Mouse (Mus musculus): ENCODE data around the gene Lrfn1.

DNA sequence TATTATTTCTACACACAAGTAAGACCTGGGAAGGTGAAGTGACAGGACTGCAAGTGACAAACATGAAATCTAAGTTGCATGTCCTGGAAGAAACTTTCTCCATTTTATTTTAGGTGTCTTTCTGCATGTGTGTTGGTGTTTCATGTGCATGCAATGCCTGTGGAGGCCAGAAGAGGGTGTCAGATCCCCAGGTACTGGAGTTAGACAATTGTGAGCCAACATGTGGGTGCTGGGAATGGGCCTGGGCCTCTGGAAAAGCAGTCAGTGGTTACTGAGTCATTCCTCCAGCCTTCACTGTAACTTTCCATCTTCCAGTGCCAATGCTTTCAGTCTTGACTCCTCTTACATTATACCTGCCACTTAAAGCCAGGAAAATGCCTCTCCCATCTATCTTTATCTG is 34.4 kb upstream of the Lrfn1 start:
- TF ChIP-seq GATA1 (IDR thresholded peaks at IDR 0.05; ENCODE audit: low read length): no peak
- TF ChIP-seq TAL1 (IDR thresholded peaks at IDR 0.05; ENCODE audit: low read length): no peak
